Mouse (Mus musculus) heart, embryonic 15.5 days (tissue): ENCODE data around the gene Npnt. TPM values are rescaled to one million over a fixed set of nuclear protein-coding genes. Genes with fewer than 3 reads are reported as not detected.

Source experiments
- ATAC-seq: fragments of 200-750 bp; cut with Nextera tagmentation; replicated peaks from 2 replicates; pipeline ENCODE4 v1.8.0; 2017; ENCODE audit warnings: low read depth, moderate TSS enrichment; ENCODE audit not compliant: insufficient number of reproducible peaks, insufficient read depth, low FRiP score
- H3K27ac ChIP-seq: fragments of 300-500 bp; sonication (generic); 2 replicates; pipeline ENCODE4 v1.5.1; 2015; ENCODE audit warnings: mild to moderate bottlenecking, inconsistent platforms
- H3K27me3 ChIP-seq: fragments of 300-500 bp; sonication (generic); 2 replicates; pipeline ENCODE4 v1.6.1; 2015; ENCODE audit warnings: inconsistent platforms
- H3K36me3 ChIP-seq: fragments of 300-500 bp; sonication (generic); 2 replicates; pipeline ENCODE4 v1.6.1; 2015; ENCODE audit warnings: mild to moderate bottlenecking, inconsistent platforms
- H3K4me1 ChIP-seq: fragments of 300-500 bp; sonication (generic); replicated peaks from 2 replicates; pipeline ENCODE4 v1.6.1; 2015; ENCODE audit warnings: inconsistent platforms
- H3K4me2 ChIP-seq: fragments of 300-500 bp; sonication (generic); 2 replicates; pipeline ENCODE4 v1.6.1; 2015; ENCODE audit warnings: inconsistent platforms, mild to moderate bottlenecking, moderate library complexity
- H3K4me3 ChIP-seq: fragments of 300-500 bp; sonication (generic); 2 replicates; pipeline ENCODE4 v1.5.1; 2015; ENCODE audit warnings: mild to moderate bottlenecking, inconsistent platforms
- H3K9ac ChIP-seq: fragments of 300-500 bp; sonication (generic); 2 replicates; pipeline ENCODE4 v1.6.1; 2015; ENCODE audit warnings: mild to moderate bottlenecking, inconsistent platforms
- H3K9me3 ChIP-seq: fragments of 300-500 bp; sonication (generic); replicated peaks from 2 replicates; pipeline ENCODE4 v1.6.1; 2016; ENCODE audit warnings: inconsistent platforms
- WGBS: fragments of 180-500 bp; shearing (Covaris S2); methylation state at CpG from one replicate; pipeline ENCODE4 v1.1.7; 2015; ENCODE audit warnings: mixed read lengths; 5-methylcytosine and 5-hydroxymethylcytosine counted together
- polyA plus RNA-seq: library from polyadenylated mRNA; unstranded; fragments of >200 nt; fragmentation: Nextera tagmentation; extraction: Ambion mirVana; gene quantifications from 2 replicates; pipeline ENCODE4 v1.2.1, GENCODE M21; 2015

Gene Npnt
- polyA plus RNA-seq, 1 experiment from 2014 or later, result 11.4 TPM

- 83% methylated on average over 16 of the region's 16 CpGs for WGBS
- no peaks in the 10 kb centered on the region for H3K36me3 ChIP-seq
- H3K4me3 ChIP-seq, result no peak overlapping the region
- H3K4me1 ChIP-seq, result no peaks in the 10 kb centered on the region
- H3K27ac ChIP-seq, result no peak overlapping the region
- no peak overlapping the region for H3K9ac ChIP-seq
- no peaks in the 10 kb centered on the region for H3K27me3 ChIP-seq
- no peak overlapping the region for H3K4me2 ChIP-seq
- no peaks in the 10 kb centered on the region for H3K9me3 ChIP-seq
- ATAC-seq, result no peak
Measured at GRCm38 (mm10) chr3:132887074-132887848, 62.8 kb downstream of the Npnt start.

GRCm38 (mm10) chr3:132886419-132887050 is 63.6 kb downstream of the Npnt start:
- no peak for ATAC-seq
- H3K4me3 ChIP-seq, result no peak overlapping the region
- no peaks in the 10 kb centered on the region for H3K9me3 ChIP-seq
- H3K27me3 ChIP-seq, result no peaks in the 10 kb centered on the region
- WGBS, result 57% methylated on average over 6 of the region's 6 CpGs
- no peak overlapping the region for H3K27ac ChIP-seq
- no peak overlapping the region for H3K4me2 ChIP-seq
- no peaks in the 10 kb centered on the region for H3K4me1 ChIP-seq
- H3K36me3 ChIP-seq, result no peaks in the 10 kb centered on the region
- H3K9ac ChIP-seq, result no peak overlapping the region

- H3K4me1 ChIP-seq, result no peaks in the 10 kb centered on the region
- H3K4me3 ChIP-seq, result no peak overlapping the region
- no peaks in the 10 kb centered on the region for H3K9me3 ChIP-seq
- no peak overlapping the region for H3K27ac ChIP-seq
- H3K9ac ChIP-seq, result no peak overlapping the region
- no peaks in the 10 kb centered on the region for H3K27me3 ChIP-seq
- no peak for ATAC-seq
- 79% methylated on average over 10 of the region's 10 CpGs for WGBS
- H3K4me2 ChIP-seq, result no peak overlapping the region
- H3K36me3 ChIP-seq, result no peaks in the 10 kb centered on the region
Measured at GRCm38 (mm10) chr3:132884459-132884858, 65.6 kb downstream of the Npnt start.

GRCm38 (mm10) chr3:132883256-132883655 is 66.8 kb downstream of the Npnt start:
- no peak for ATAC-seq
- Histone ChIP-seq H3K36me3 (no peaks in the 10 kb centered on the region), H3K4me1 (no peaks in the 10 kb centered on the region), H3K4me2 (no peak overlapping the region), H3K9ac (no peak overlapping the region), H3K27me3 (no peaks in the 10 kb centered on the region), H3K9me3 (no peaks in the 10 kb centered on the region), H3K4me3 (no peak overlapping the region), H3K27ac (no peak overlapping the region)
- WGBS, result 77% methylated on average over 9 of the region's 9 CpGs

GRCm38 (mm10) chr3:132880826-132881225 is 69.3 kb downstream of the Npnt start:
- 67% methylated on average over 9 of the region's 9 CpGs for WGBS
- no peak overlapping the region for H3K4me3 ChIP-seq

GRCm38 (mm10) chr3:132880361-132880760 is 69.7 kb downstream of the Npnt start:
- no peak overlapping the region for H3K27ac ChIP-seq
- ATAC-seq, result no peak
- 79% methylated on average over 3 of the region's 3 CpGs for WGBS
- no peaks in the 10 kb centered on the region for H3K9me3 ChIP-seq
- H3K27me3 ChIP-seq, result no peaks in the 10 kb centered on the region
- H3K4me1 ChIP-seq, result peaks cover 8% of the 10 kb centered on the region; the same call in 1 of the 2 replicates
- no peak overlapping the region for H3K9ac ChIP-seq
- no peaks in the 10 kb centered on the region for H3K36me3 ChIP-seq
- H3K4me2 ChIP-seq, result no peak overlapping the region
- no peak overlapping the region for H3K4me3 ChIP-seq

More at GRCm38 (mm10) chr3:132880826-132881225, 69.3 kb downstream of the Npnt start:
- no peaks in the 10 kb centered on the region for H3K9me3 ChIP-seq
- ATAC-seq, result no peak
- peaks cover 8% of the 10 kb centered on the region; the same call in 1 of the 2 replicates for H3K4me1 ChIP-seq
- H3K4me2 ChIP-seq, result no peak overlapping the region
- no peak overlapping the region for H3K9ac ChIP-seq
- H3K27ac ChIP-seq, result no peak overlapping the region
- H3K36me3 ChIP-seq, result no peaks in the 10 kb centered on the region
- H3K27me3 ChIP-seq, result no peaks in the 10 kb centered on the region

- WGBS, result 46% methylated on average over 10 of the region's 10 CpGs
Measured at GRCm38 (mm10) chr3:132876933-132877676, 73.0 kb downstream of the Npnt start.

GRCm38 (mm10) chr3:132876011-132876708 is 73.9 kb downstream of the Npnt start:
- Histone ChIP-seq H3K9ac (no peak overlapping the region), H3K27ac (no peak overlapping the region), H3K27me3 (no peaks in the 10 kb centered on the region), H3K4me3 (no peak overlapping the region), H3K36me3 (no peaks in the 10 kb centered on the region), H3K4me1 (peaks cover 8% of the 10 kb centered on the region; the same call in 1 of the 2 replicates), H3K4me2 (no peak overlapping the region), H3K9me3 (no peaks in the 10 kb centered on the region)
- no peak for ATAC-seq
- 60% methylated on average over 14 of the region's 14 CpGs for WGBS

More at GRCm38 (mm10) chr3:132876933-132877676, 73.0 kb downstream of the Npnt start:
- Histone ChIP-seq H3K4me1 (peaks cover 8% of the 10 kb centered on the region; the same call in 1 of the 2 replicates), H3K4me3 (no peak overlapping the region), H3K27me3 (no peaks in the 10 kb centered on the region), H3K36me3 (no peaks in the 10 kb centered on the region), H3K9me3 (no peaks in the 10 kb centered on the region), H3K4me2 (no peak overlapping the region), H3K9ac (no peak overlapping the region), H3K27ac (no peak overlapping the region)
- ATAC-seq, result no peak

- H3K4me3 ChIP-seq, result no peak overlapping the region
- no peak overlapping the region for H3K9ac ChIP-seq
- H3K9me3 ChIP-seq, result no peaks in the 10 kb centered on the region
- no peak overlapping the region for H3K4me2 ChIP-seq
- ATAC-seq, result no peak
- no peaks in the 10 kb centered on the region for H3K27me3 ChIP-seq
- no peak overlapping the region for H3K27ac ChIP-seq
- H3K4me1 ChIP-seq, result peaks cover 13% of the 10 kb centered on the region; the same call in 1 of the 2 replicates
- H3K36me3 ChIP-seq, result no peaks in the 10 kb centered on the region
- 38% methylated on average over 6 of the region's 6 CpGs for WGBS
Measured at GRCm38 (mm10) chr3:132873251-132873650, 76.8 kb downstream of the Npnt start.

GRCm38 (mm10) chr3:132871318-132871904 is 78.7 kb downstream of the Npnt start:
- Histone ChIP-seq H3K4me2 (no peak overlapping the region), H3K4me3 (no peak overlapping the region), H3K9me3 (no peaks in the 10 kb centered on the region), H3K4me1 (peaks cover 5% of the 10 kb centered on the region; the same call in 1 of the 2 replicates), H3K27ac (no peak overlapping the region), H3K36me3 (no peaks in the 10 kb centered on the region), H3K9ac (no peak overlapping the region), H3K27me3 (no peaks in the 10 kb centered on the region)
- 0 out of 2 replicates have a peak, but pooled peaks have one; percentile 56 for ATAC-seq
- WGBS, result 55% methylated on average over 9 of the region's 9 CpGs
